Mouse (Mus musculus): ENCODE data around the gene Cyp4f39. TPM values are rescaled to one million over a fixed set of nuclear protein-coding genes. Genes with fewer than 3 reads are reported as not detected.

The Cyp4f39 gene
- total and polyA plus RNA-seq, 3 experiments, result 0.64 to 0.70 (median 0.64) TPM

DNA sequence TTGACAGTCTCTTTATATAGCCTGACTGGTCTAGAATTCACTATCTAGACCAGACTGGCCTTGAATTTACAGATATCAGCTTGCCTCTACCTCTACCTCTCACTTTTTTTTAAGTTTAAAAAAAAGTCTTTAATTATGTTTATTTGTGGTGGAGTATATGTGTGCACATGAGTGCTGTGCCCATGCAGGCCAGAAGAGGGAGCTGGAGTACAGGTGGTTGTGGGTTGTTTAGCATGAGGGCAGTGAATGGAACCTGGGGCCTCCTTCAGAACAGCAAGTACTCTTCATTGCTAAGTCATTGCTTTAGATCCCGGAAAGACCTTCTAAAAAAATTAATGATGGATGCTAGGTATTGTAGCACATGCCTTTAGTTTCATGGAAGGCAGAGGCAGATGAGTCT lies 3.5 kb upstream of the Cyp4f39 start:
- dilution Hi-C loops (cut with MboI; ENCODE audit: extremely low pct_ligation_motif_present, extremely low pct_unique_long_range_greater_than_20kb, low sequenced_read_pairs), result no loop called here
- H3K4me1 ChIP-seq (ENCODE audit: control insufficient read depth in 1 of 2, insufficient read depth in 2 of 2), result peaks cover 2 to 3% of the 10 kb centered on the region in 2 experiments; a peak in 1 of 4 replicates

DNA sequence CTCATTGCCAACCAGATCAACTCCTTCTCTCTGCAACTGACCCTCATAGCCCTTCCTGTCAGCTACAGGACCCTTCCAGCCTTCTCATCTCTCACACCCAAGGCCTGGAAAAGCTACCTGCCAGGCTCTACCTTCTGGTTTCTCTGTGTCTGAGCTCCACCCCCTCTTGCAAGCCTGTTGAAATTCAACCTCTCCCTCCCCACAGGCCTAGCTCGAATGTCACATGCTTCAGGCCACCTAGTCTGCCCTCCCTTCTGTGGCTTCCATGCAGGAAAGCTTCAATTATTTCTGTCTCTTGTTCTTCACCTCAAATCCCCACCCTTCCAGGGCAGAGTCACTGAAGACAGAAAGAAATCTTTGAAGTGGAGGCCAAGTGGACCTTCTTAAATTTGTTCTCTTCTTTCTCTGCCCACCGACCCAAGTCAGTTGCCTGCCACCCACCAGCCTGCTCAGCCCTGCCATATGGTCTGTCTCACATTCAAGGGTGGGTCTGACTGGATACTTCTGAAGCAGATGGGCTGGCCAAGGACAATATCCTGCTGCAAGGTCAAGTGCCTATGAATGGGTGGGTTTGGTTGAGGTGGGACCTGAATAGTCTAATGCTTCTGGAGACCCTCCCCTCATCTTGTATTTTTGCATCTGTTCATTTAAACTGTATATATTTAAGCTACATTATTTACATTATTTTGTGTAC lies 1.5 kb upstream of the Cyp4f39 start:
- DNase-seq (ENCODE audit: extremely low read depth), result no peak
- Histone ChIP-seq H3K9ac (ENCODE audit: insufficient read depth, low read depth) (no peak overlapping the region), H3K9me3 (replicated peaks; ENCODE audit: low read length) (peaks cover 10% of the 10 kb centered on the region), H3K36me3 (replicated peaks in 1 of 2; ENCODE audit: control insufficient read depth in 1 of 2, insufficient read depth in 1 of 2, low read length in 1 of 2) (no peaks in the 10 kb centered on the region), H3K4me1 (ENCODE audit: control insufficient read depth in 1 of 2, insufficient read depth in 2 of 2) (no peaks in the 10 kb centered on the region), H3K79me2 (replicated peaks; ENCODE audit: control insufficient read depth, extremely low read depth, insufficient read depth, poor library complexity, severe bottlenecking) (no peaks in the 10 kb centered on the region), H3K4me2 (ENCODE audit: insufficient read depth, low read depth, poor library complexity, severe bottlenecking) (no peak overlapping the region), H3K27ac (ENCODE audit: insufficient read depth, low read depth) (no peak overlapping the region), H3K4me3 (replicated peaks in 1 of 3; ENCODE audit: low read depth in 2 of 3, low read length in 2 of 3, poor library complexity in 1 of 3) (no peak overlapping the region), H3K27me3 (replicated peaks) (peaks cover 2% of the 10 kb centered on the region)
- TF ChIP-seq NRF1 (IDR thresholded peaks at IDR 0.05; ENCODE audit: low read depth, low read length) (no peak), ZMIZ1 (IDR thresholded peaks at IDR 0.05; ENCODE audit: low read depth, low read length) (no peak), ETS1 (conservative IDR thresholded peaks at IDR 0.05; ENCODE audit: low read depth, low read length) (no peak), HCFC1 (IDR thresholded peaks at IDR 0.05; ENCODE audit: low read depth, low read length) (no peak), USF1 (IDR thresholded peaks at IDR 0.05; ENCODE audit: low read depth, low read length) (no peak), JUND (conservative IDR thresholded peaks at IDR 0.05; ENCODE audit: low read depth, low read length) (no peak), CHD2 (IDR thresholded peaks at IDR 0.05; ENCODE audit: low read length) (no peak)
- in situ Hi-C loops (cut with MboI; ENCODE audit: low pct_ligation_motif_present, low pct_unique_long_range_greater_than_20kb, low sequenced_read_pairs), result no loop called here
- dilution Hi-C loops (cut with MboI; ENCODE audit: extremely low pct_ligation_motif_present, extremely low pct_unique_long_range_greater_than_20kb, low sequenced_read_pairs), result no loop called here

More for the DNA sequence above, 3.5 kb upstream of the Cyp4f39 start:
- Histone ChIP-seq H3K79me2 (replicated peaks; ENCODE audit: control insufficient read depth, extremely low read depth, insufficient read depth, poor library complexity, severe bottlenecking) (no peaks in the 10 kb centered on the region), H3K9me3 (replicated peaks; ENCODE audit: low read length) (peaks cover 10% of the 10 kb centered on the region), H3K36me3 (replicated peaks in 1 of 2; ENCODE audit: control insufficient read depth in 1 of 2, insufficient read depth in 1 of 2, low read length in 1 of 2) (no peaks in the 10 kb centered on the region), H3K4me3 (replicated peaks in 1 of 3; ENCODE audit: low read depth in 2 of 3, low read length in 2 of 3, poor library complexity in 1 of 3) (no peak overlapping the region), H3K27ac (ENCODE audit: insufficient read depth, low read depth) (no peak overlapping the region), H3K9ac (ENCODE audit: insufficient read depth, low read depth) (no peak overlapping the region), H3K4me2 (ENCODE audit: insufficient read depth, low read depth, poor library complexity, severe bottlenecking) (no peak overlapping the region), H3K27me3 (replicated peaks) (peaks cover 2% of the 10 kb centered on the region)
- DNase-seq (ENCODE audit: extremely low read depth), result no peak
- TF ChIP-seq CHD1 (IDR thresholded peaks at IDR 0.05; ENCODE audit: low read depth, low read length) (no peak), ZC3H11A (IDR thresholded peaks at IDR 0.05; ENCODE audit: low read depth, low read length) (no peak), CTCF (conservative IDR thresholded peaks at IDR 0.05 in 1 of 2, IDR thresholded peaks at IDR 0.05 in 1 of 2; ENCODE audit: low read depth in 2 of 2, low read length in 2 of 2) (0 out of 4 replicates have a peak, but pooled peaks of 1 of the 2 experiments have one; percentile 8)
- in situ Hi-C loops (cut with MboI; ENCODE audit: low pct_ligation_motif_present, low pct_unique_long_range_greater_than_20kb, low sequenced_read_pairs), result no loop called here

- H3K36me3 ChIP-seq (replicated peaks in 1 of 2; ENCODE audit: control insufficient read depth in 1 of 2, insufficient read depth in 1 of 2, low read length in 1 of 2), result peaks cover 0 to 2% of the 10 kb centered on the region in 2 experiments
- no peak overlapping the region for H3K27ac ChIP-seq (ENCODE audit: insufficient read depth, low read depth)
- H3K4me1 ChIP-seq (ENCODE audit: control insufficient read depth in 1 of 2, insufficient read depth in 2 of 2), result peaks cover 0 to 3% of the 10 kb centered on the region in 2 experiments; a peak in 2 of 4 replicates
- H3K9ac ChIP-seq (ENCODE audit: insufficient read depth, low read depth), result no peak overlapping the region
- TF ChIP-seq CTCF (conservative IDR thresholded peaks at IDR 0.05 in 1 of 2, IDR thresholded peaks at IDR 0.05 in 1 of 2; ENCODE audit: low read depth in 2 of 2, low read length in 2 of 2) (no peak), ZMIZ1 (IDR thresholded peaks at IDR 0.05; ENCODE audit: low read depth, low read length) (no peak), MXI1 (IDR thresholded peaks at IDR 0.05; ENCODE audit: low read depth, low read length) (no peak), IRF4 (IDR thresholded peaks at IDR 0.05; ENCODE audit: low read depth, low read length) (no peak), MAZ (IDR thresholded peaks at IDR 0.05; ENCODE audit: low read depth, low read length) (no peak), POLR2AphosphoS2 (IDR thresholded peaks at IDR 0.05; ENCODE audit: low read depth, low read length) (no peak), USF1 (IDR thresholded peaks at IDR 0.05; ENCODE audit: low read depth, low read length) (no peak), GABPA (IDR thresholded peaks at IDR 0.05; ENCODE audit: insufficient replicate concordance, low read depth, low read length) (no peak), ZC3H11A (IDR thresholded peaks at IDR 0.05; ENCODE audit: low read depth, low read length) (no peak), NRF1 (IDR thresholded peaks at IDR 0.05; ENCODE audit: low read depth, low read length) (no peak), TCF12 (IDR thresholded peaks at IDR 0.05; ENCODE audit: low read depth, low read length) (no peak), BHLHE40 (IDR thresholded peaks at IDR 0.05; ENCODE audit: low read depth, low read length) (no peak), SIN3A (IDR thresholded peaks at IDR 0.05; ENCODE audit: low read length) (no peak), JUN (IDR thresholded peaks at IDR 0.05; ENCODE audit: insufficient read depth, low read depth, low read length) (no peak), USF2 (conservative IDR thresholded peaks at IDR 0.05; ENCODE audit: low read depth, low read length) (no peak), POLR2A (IDR thresholded peaks at IDR 0.05; ENCODE audit: low read depth, low read length) (no peak), JUND (conservative IDR thresholded peaks at IDR 0.05; ENCODE audit: low read depth, low read length) (no peak), UBTF (IDR thresholded peaks at IDR 0.05; ENCODE audit: low read depth, low read length) (no peak), ETS1 (conservative IDR thresholded peaks at IDR 0.05; ENCODE audit: low read depth, low read length) (no peak), EP300 (IDR thresholded peaks at IDR 0.05; ENCODE audit: low read length) (no peak)
- in situ Hi-C loops (cut with MboI; ENCODE audit: low pct_ligation_motif_present, low pct_unique_long_range_greater_than_20kb, low sequenced_read_pairs), result no loop called here
- dilution Hi-C loops (cut with MboI; ENCODE audit: extremely low pct_ligation_motif_present, extremely low pct_unique_long_range_greater_than_20kb, low sequenced_read_pairs), result no loop called here
- no peaks in the 10 kb centered on the region for H3K79me2 ChIP-seq (replicated peaks; ENCODE audit: control insufficient read depth, extremely low read depth, insufficient read depth, poor library complexity, severe bottlenecking)
- H3K27me3 ChIP-seq (replicated peaks), result peaks cover 2% of the 10 kb centered on the region
- H3K4me3 ChIP-seq (replicated peaks in 1 of 3; ENCODE audit: low read depth in 2 of 3, low read length in 2 of 3, poor library complexity in 1 of 3), result no peak overlapping the region
- H3K4me2 ChIP-seq (ENCODE audit: insufficient read depth, low read depth, poor library complexity, severe bottlenecking), result no peak overlapping the region
- H3K9me3 ChIP-seq (replicated peaks; ENCODE audit: low read length), result peaks cover 5% of the 10 kb centered on the region
- no peak for DNase-seq (ENCODE audit: extremely low read depth)
Measured at GRCm38 (mm10) chr17:32454188-32454587, 1.7 kb downstream of the Cyp4f39 start.
